Mouse (Mus musculus): ENCODE data around the gene Rpl9.

DNA sequence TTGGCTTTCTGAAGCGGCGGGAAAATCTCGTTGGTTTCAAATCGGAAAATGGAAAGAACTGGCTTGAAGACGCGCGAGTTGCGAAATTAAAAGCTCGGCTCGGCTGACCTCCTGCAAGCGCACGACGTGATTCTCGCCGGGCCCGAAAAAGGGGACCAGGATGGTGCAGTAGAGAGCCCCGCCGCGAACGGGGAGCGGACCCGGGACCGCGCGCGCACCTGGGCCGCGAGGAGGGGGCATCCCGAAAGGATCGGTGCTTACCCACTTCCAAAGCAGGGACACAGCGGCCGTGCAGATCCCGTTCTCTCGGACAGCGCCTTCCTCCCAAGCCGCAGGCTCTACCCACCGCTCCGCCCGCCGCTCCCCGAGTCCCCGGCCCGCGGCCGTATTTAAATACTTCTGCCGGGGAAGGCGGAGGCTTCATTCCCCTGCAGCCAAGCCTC, 44.1 kb upstream of the Rpl9 start:
- TF ChIP-seq CTCF (conservative IDR thresholded peaks at IDR 0.05; ENCODE audit: low read length) (no peak), NANOG (IDR thresholded peaks at IDR 0.05; ENCODE audit: borderline replicate concordance, low read length) (no peak), POU5F1 (IDR thresholded peaks at IDR 0.05; ENCODE audit: borderline replicate concordance, low read length) (no peak)
